Mouse (Mus musculus): ENCODE data around the gene Piezo1. TPM values are rescaled to one million over a fixed set of nuclear protein-coding genes. Genes with fewer than 3 reads are reported as not detected.

Gene Piezo1
- polyA plus RNA-seq, 1 experiment from 2014 or later = 3.4 TPM

DNA sequence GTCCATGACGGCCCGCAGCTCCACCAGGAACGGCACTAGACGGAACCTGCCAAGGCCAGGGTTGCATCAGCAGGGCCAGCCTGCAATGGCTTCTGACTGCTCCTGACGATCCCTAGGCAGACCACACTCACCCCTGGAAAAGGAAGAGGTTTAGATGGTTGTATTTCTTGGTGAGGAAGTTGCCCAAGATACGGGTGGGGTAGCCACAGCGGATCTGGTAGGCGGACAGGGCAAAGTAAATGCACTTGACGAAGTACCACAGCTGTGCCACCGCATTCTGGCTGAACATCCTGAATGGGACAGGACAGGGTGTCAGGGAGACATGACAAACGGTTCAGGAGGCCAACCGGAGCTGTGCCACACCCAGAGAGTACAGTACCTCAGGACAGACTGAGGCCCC, 66.3 kb downstream of the Piezo1 start:
- no peaks in the 10 kb centered on the region for H3K27me3 ChIP-seq (ENCODE audit: insufficient read depth, low read length)
- H3K27ac ChIP-seq (ENCODE audit: low read depth) = no peak overlapping the region
- no peak overlapping the region for H3K4me2 ChIP-seq (ENCODE audit: low read depth, low read length)
- peaks cover 75% of the 10 kb centered on the region for H3K36me3 ChIP-seq (replicated peaks; ENCODE audit: insufficient read depth, low read length)
- ATAC-seq (no peak; the same call in 1 of the 2 replicates), DNase-seq (no peak)
- H3K4me3 ChIP-seq (ENCODE audit: low read depth, low read length) = no peak overlapping the region
- 69% methylated on average over 12 of the region's 12 CpGs for WGBS (ENCODE audit: insufficient replicate concordance)
- H3K9ac ChIP-seq (replicated peaks) = no peak overlapping the region
- no peaks in the 10 kb centered on the region for H3K9me3 ChIP-seq (ENCODE audit: low read length)
- no peaks in the 10 kb centered on the region for H3K4me1 ChIP-seq (ENCODE audit: insufficient read depth)
- no peak for TF ChIP-seq EP300 (IDR thresholded peaks at IDR 0.05; ENCODE audit: low read depth)
- no peak for TF ChIP-seq CTCF (IDR thresholded peaks at IDR 0.05; ENCODE audit: low read depth)

DNA sequence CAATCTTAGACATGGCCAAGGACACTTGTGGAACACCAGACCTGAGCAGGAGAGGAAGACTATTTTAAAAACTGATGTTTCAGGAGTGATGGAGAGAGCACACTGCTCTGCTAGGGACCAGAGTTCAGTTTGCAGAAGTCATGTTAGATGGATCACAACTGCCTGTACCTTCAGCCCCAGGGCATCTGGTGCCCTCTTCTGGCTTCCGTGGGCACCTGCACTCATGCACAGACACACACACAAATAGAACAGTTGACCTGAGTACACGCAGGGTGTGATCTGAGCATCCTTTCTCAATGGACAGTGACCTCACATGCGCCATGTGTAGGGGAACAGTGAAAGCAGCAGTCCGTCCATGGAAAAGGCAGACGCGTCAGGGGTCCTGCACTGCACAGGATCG, 67.3 kb downstream of the Piezo1 start:
- 94% methylated on average over 7 of the region's 7 CpGs for WGBS (ENCODE audit: insufficient replicate concordance)
- H3K4me1 ChIP-seq (ENCODE audit: insufficient read depth) = no peaks in the 10 kb centered on the region
- H3K27me3 ChIP-seq (ENCODE audit: insufficient read depth, low read length) = no peaks in the 10 kb centered on the region
- H3K9me3 ChIP-seq (ENCODE audit: low read length) = no peaks in the 10 kb centered on the region
- TF ChIP-seq EP300 (IDR thresholded peaks at IDR 0.05; ENCODE audit: low read depth) = no peak
- TF ChIP-seq CTCF (IDR thresholded peaks at IDR 0.05; ENCODE audit: low read depth) = peak; percentile 56
- H3K36me3 ChIP-seq (replicated peaks; ENCODE audit: insufficient read depth, low read length) = peaks cover 75% of the 10 kb centered on the region
- H3K27ac ChIP-seq (ENCODE audit: low read depth) = no peak overlapping the region
- no peak overlapping the region for H3K9ac ChIP-seq (replicated peaks)
- DNase-seq = no peak
- H3K4me3 ChIP-seq (ENCODE audit: low read depth, low read length) = no peak overlapping the region
- ATAC-seq = no peak
- H3K4me2 ChIP-seq (ENCODE audit: low read depth, low read length) = no peak overlapping the region

DNA sequence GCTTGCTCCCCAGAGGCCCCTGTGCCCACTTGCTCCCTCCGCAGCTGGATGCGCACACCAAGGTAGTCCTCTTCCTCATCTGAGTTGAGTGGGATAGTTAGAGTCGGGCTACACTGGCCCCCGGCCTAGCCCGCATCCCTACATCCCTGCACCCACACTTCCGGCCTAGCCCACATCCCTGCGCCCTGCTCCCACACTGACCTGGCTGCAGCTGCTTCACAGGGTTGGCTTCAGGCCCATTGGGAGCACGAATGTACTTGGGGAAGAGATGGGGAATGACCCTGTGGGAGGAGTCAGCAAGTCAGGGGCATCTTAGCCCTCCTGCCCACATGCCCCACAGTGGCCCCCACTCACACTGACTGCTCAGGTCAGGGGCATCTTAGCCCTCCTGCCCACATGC, 68.7 kb downstream of the Piezo1 start:
- no peak for ATAC-seq
- H3K4me3 ChIP-seq (ENCODE audit: low read depth, low read length) = no peak overlapping the region
- H3K4me2 ChIP-seq (ENCODE audit: low read depth, low read length) = no peak overlapping the region
- peaks cover 78% of the 10 kb centered on the region for H3K36me3 ChIP-seq (replicated peaks; ENCODE audit: insufficient read depth, low read length)
- H3K27ac ChIP-seq (ENCODE audit: low read depth) = no peak overlapping the region
- no peak overlapping the region for H3K9ac ChIP-seq (replicated peaks)
- H3K4me1 ChIP-seq (ENCODE audit: insufficient read depth) = no peaks in the 10 kb centered on the region
- H3K9me3 ChIP-seq (ENCODE audit: low read length) = no peaks in the 10 kb centered on the region
- H3K27me3 ChIP-seq (ENCODE audit: insufficient read depth, low read length) = no peaks in the 10 kb centered on the region
- WGBS (ENCODE audit: insufficient replicate concordance) = 88% methylated on average over 8 of the region's 8 CpGs
- DNase-seq = no peak
- no peak for TF ChIP-seq CTCF (IDR thresholded peaks at IDR 0.05; ENCODE audit: low read depth)
- no peak for TF ChIP-seq EP300 (IDR thresholded peaks at IDR 0.05; ENCODE audit: low read depth)

DNA sequence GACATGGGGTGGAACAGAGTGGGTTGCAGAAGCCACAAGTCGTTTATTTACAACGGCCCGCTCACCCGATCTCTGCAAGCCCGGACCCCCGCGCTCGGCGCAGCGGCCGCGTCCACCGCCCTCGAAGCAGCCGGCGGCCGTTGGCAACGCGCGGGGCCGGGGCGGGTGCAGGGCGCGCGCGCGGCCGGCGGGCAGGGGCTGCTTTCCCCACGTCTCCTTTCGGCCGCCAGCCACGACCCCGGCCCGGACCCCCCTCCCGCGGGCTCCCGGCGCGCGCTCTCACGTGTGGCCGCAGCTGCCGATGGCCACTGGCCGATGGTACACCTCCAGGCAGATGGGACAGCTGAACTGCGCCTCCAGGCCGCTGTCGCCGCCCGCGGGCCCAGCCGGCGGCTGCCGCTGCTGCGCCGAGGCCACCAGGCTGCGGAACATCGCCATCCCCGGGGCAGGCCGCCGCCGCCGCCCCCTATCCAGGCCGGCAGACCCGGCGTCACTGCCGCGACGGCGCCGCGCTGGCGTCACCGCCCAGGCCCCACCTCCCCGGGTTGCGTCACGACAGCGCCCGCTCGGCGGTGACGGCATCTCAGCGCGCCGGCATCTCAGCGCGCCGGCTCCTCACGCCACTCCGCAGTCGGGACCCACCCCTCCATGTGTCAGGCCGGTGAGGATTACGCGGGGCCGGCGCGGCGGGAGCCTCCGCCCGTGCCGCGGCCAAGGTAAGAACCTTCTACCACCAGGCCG, 75.4 kb downstream of the Piezo1 start, which contains the start of the genes Rnf166 and Ctu2:
Gene Rnf166, minus strand, starts transcription at position 485 of the 741 bp plus-strand sequence.
Gene Ctu2, plus strand, starts transcription at position 564 of the 741 bp plus-strand sequence.
- Histone ChIP-seq H3K4me2 (ENCODE audit: low read depth, low read length) (peak within 1 kb of the TSS; percentile 92), H3K27me3 (ENCODE audit: insufficient read depth, low read length) (no peaks in the 10 kb centered on the region), H3K27ac (ENCODE audit: low read depth) (peak within 1 kb of the TSS; percentile 74), H3K9me3 (ENCODE audit: low read length) (no peaks in the 10 kb centered on the region), H3K4me1 (ENCODE audit: insufficient read depth) (peaks cover 18% of the 10 kb centered on the region), H3K4me3 (ENCODE audit: low read depth, low read length) (peak within 1 kb of the TSS; percentile 87), H3K9ac (replicated peaks) (peak within 1 kb of the TSS; percentile 83), H3K36me3 (replicated peaks; ENCODE audit: insufficient read depth, low read length) (peaks cover 17% of the 10 kb centered on the region)
- WGBS (ENCODE audit: insufficient replicate concordance) = 2% methylated on average over 66 of the region's 103 CpGs
- peak; percentile 93 for ATAC-seq
- TF ChIP-seq CTCF (IDR thresholded peaks at IDR 0.05; ENCODE audit: low read depth) (no peak), EP300 (IDR thresholded peaks at IDR 0.05; ENCODE audit: low read depth) (no peak)
- peak; percentile 94 for DNase-seq

DNA sequence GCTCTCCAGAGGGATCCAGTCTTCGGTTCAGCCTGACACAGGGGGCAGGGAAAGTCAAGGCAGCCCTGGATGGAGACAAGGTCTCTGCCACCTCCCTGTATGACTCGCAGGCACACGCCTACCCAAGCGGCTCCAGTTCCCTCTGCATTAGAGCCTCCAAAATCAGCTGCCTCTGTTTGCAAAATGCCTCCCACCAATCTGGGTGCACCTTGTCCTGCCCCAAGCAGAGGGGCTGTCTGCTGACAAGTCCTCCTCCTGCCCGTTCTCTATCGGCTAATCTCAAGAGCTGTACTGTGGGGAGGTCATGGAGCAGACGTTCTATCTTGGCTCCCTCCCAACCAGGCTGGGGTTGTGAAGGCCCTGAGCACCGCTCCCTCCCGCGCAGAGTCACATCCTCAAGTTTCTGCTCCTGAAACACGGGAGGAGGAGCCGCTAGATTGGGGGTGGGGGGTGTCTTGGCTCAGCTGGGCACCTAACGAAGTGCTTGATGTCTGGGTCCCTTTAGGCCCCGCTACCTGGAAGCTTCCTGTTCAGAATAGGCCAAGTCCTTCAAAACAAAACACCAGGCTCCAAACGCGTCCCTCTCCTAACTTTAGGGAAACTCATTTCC, 76.1 kb downstream of the Piezo1 start:
- Histone ChIP-seq H3K9me3 (ENCODE audit: low read length) (no peaks in the 10 kb centered on the region), H3K27ac (ENCODE audit: low read depth) (peak overlapping the region; percentile 74), H3K4me2 (ENCODE audit: low read depth, low read length) (peak overlapping the region; percentile 92), H3K4me1 (ENCODE audit: insufficient read depth) (peaks cover 22% of the 10 kb centered on the region), H3K4me3 (ENCODE audit: low read depth, low read length) (peak overlapping the region; percentile 87), H3K36me3 (replicated peaks; ENCODE audit: insufficient read depth, low read length) (peaks cover 19% of the 10 kb centered on the region), H3K9ac (replicated peaks) (peak overlapping the region; percentile 83), H3K27me3 (ENCODE audit: insufficient read depth, low read length) (no peaks in the 10 kb centered on the region)
- 0 out of 2 replicates have a peak, but pooled peaks have one; percentile 11 for ATAC-seq
- 3% methylated on average over 16 of the region's 16 CpGs for WGBS (ENCODE audit: insufficient replicate concordance)
- TF ChIP-seq CTCF (IDR thresholded peaks at IDR 0.05; ENCODE audit: low read depth) (no peak), EP300 (IDR thresholded peaks at IDR 0.05; ENCODE audit: low read depth) (no peak)
- DNase-seq = peak; percentile 67

DNA sequence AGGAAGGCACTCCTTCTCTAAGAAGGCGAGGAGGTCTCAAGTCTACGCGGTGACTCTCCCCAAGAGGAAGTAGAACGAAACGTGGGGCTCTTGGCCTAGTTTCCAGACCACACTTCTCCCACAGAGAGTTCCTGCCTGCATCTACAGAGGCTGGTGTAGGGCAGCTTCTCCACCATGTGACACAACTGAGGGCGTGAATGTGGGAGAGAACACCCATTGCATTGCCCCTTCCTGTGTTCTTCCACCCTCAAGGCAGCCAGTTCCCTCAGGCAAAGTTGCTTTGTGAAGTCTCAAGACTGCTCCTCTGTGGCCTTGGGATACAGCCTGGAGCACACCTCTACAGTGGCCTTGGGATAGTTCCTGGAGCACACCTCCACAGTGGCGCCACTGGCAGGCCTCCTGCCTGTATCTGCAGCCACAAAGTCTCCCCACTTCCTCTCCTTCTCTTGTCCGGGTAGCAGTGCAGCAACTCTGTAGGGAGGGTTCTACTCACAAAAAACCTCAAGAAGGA, 77.2 kb downstream of the Piezo1 start:
- ATAC-seq (no peak), DNase-seq (no peak)
- Histone ChIP-seq H3K4me1 (ENCODE audit: insufficient read depth) (peaks cover 31% of the 10 kb centered on the region), H3K4me3 (ENCODE audit: low read depth, low read length) (peak overlapping the region; percentile 87; the same call in 1 of the 2 replicates), H3K4me2 (ENCODE audit: low read depth, low read length) (peak overlapping the region; percentile 92), H3K36me3 (replicated peaks; ENCODE audit: insufficient read depth, low read length) (peaks cover 18% of the 10 kb centered on the region), H3K27me3 (ENCODE audit: insufficient read depth, low read length) (no peaks in the 10 kb centered on the region), H3K27ac (ENCODE audit: low read depth) (peak overlapping the region; percentile 74), H3K9me3 (ENCODE audit: low read length) (no peaks in the 10 kb centered on the region), H3K9ac (replicated peaks) (no peak overlapping the region; the same call in 1 of the 2 replicates)
- WGBS (ENCODE audit: insufficient replicate concordance) = 48% methylated on average over 8 of the region's 8 CpGs
- no peak for TF ChIP-seq CTCF (IDR thresholded peaks at IDR 0.05; ENCODE audit: low read depth)
- TF ChIP-seq EP300 (IDR thresholded peaks at IDR 0.05; ENCODE audit: low read depth) = no peak

Data from liver, postnatal 0 days (tissue).